Mouse (Mus musculus): Measurements from ENCODE around the gene Carmil2. TPM values are rescaled to one million over a fixed set of nuclear protein-coding genes. Genes with fewer than 3 reads are reported as not detected.

Carmil2 gene
- total RNA-seq, 2 experiments from 2014 or later, result 60.4 to 65.0 TPM

GRCm38 (mm10) chr8:105732186-105732585, 46.1 kb downstream of the Carmil2 start:
- H3K4me3 ChIP-seq, result no peak overlapping the region
- intact Hi-C loops (cut with DNase I), result no loop called here
- H3K27ac ChIP-seq, result no peak overlapping the region
- TF ChIP-seq CTCF (IDR thresholded peaks at IDR 0.05), result no peak
- no peak for DNase-seq (ENCODE audit: extremely low spot score in 1 of 2, low spot score in 2 of 2)

GRCm38 (mm10) chr8:105739216-105739615, 53.1 kb downstream of the Carmil2 start:
- intact Hi-C loops (cut with DNase I), result no loop called here
- Histone ChIP-seq H3K4me3 (no peak overlapping the region), H3K27ac (no peak overlapping the region)
- no peak for DNase-seq (ENCODE audit: extremely low spot score in 1 of 2, low spot score in 2 of 2)
- no peak for TF ChIP-seq CTCF (IDR thresholded peaks at IDR 0.05)

GRCm38 (mm10) chr8:105743301-105743700, 57.2 kb downstream of the Carmil2 start:
- DNase-seq (ENCODE audit: extremely low spot score in 1 of 2, low spot score in 2 of 2), result no peak
- no peak overlapping the region for H3K4me3 ChIP-seq
- intact Hi-C loops (cut with DNase I), result no loop called here
- H3K27ac ChIP-seq, result no peak overlapping the region
- TF ChIP-seq CTCF (IDR thresholded peaks at IDR 0.05), result no peak

Other genes starting within 250 kb of the Carmil2 start
- 10 to 100 TPM; 36.1 to 42.5 TPM for gene Tppp3, start 214.7 kb upstream of the Carmil2 start, total RNA-seq (2021)
- gene Zdhhc1, start 189.4 kb upstream of the Carmil2 start, total RNA-seq (2021), result 10 to 100 TPM; 43.0 to 48.7 TPM
- gene Hsd11b2, start 167.5 kb upstream of the Carmil2 start, total RNA-seq (2021), result not detected
- gene Atp6v0d1, start 120.2 kb upstream of the Carmil2 start, total RNA-seq (2021), result 100 to 1,000 TPM; 288 to 319 TPM
- gene Ripor1, start 81.0 kb upstream of the Carmil2 start, total RNA-seq (2021), result 10 to 100 TPM; 81.0 to 91.4 TPM
- gene Ctcf, start 49.7 kb upstream of the Carmil2 start, total RNA-seq (2021), result 10 to 100 TPM; 67.4 to 70.2 TPM
- not detected for gene Agrp, start 48.9 kb upstream of the Carmil2 start, total RNA-seq (2021)
- 10 to 100 TPM; 51.7 to 56.6 TPM for gene Acd, start 14.8 kb downstream of the Carmil2 start, total RNA-seq (2021)
- gene Pard6a, start 14.9 kb downstream of the Carmil2 start, total RNA-seq (2021), result 10 to 100 TPM; 43.0 to 47.2 TPM
- under 1 TPM in 1 of 2 experiments, not detected in 1; 0.29 TPM for gene 4933405L10Rik, start 21.4 kb downstream of the Carmil2 start, total RNA-seq (2021)
- gene Enkd1, start 21.9 kb downstream of the Carmil2 start, total RNA-seq (2021), result 10 to 100 TPM in 1 of 2 experiments, 1 to 10 TPM in 1; 9.6 to 10.6 TPM
- 10 to 100 TPM; 21.0 to 26.0 TPM for gene Gfod2, start 72.4 kb downstream of the Carmil2 start, total RNA-seq (2021)
- gene Ranbp10, start 141.1 kb downstream of the Carmil2 start, total RNA-seq (2021), result 10 to 100 TPM; 23.7 to 25.2 TPM
- under 1 TPM in 1 of 2 experiments, not detected in 1; 0.44 TPM for gene Tsnaxip1, start 141.5 kb downstream of the Carmil2 start, total RNA-seq (2021)
- gene Cenpt, start 167.0 kb downstream of the Carmil2 start, total RNA-seq (2021), result 10 to 100 TPM; 16.8 to 17.6 TPM
- 10 to 100 TPM; 38.1 to 41.0 TPM for gene Thap11, start 168.9 kb downstream of the Carmil2 start, total RNA-seq (2021)
- gene Nutf2, start 174.3 kb downstream of the Carmil2 start, total RNA-seq (2021), result 10 to 100 TPM; 29.4 to 32.8 TPM
- gene Edc4, start 194.6 kb downstream of the Carmil2 start, total RNA-seq (2021), result 10 to 100 TPM; 64.4 to 68.5 TPM
- gene Nrn1l, start 207.3 kb downstream of the Carmil2 start, total RNA-seq (2021), result 1 to 10 TPM; 3.5 to 3.7 TPM
- gene Pskh1, start 214.2 kb downstream of the Carmil2 start, total RNA-seq (2021), result 1 to 10 TPM; 6.6 to 8.7 TPM
- gene Ctrl, start 247.6 kb downstream of the Carmil2 start, total RNA-seq (2021), result 1 to 10 TPM; 1.5 to 2.6 TPM

Measured in left cerebral cortex, adult 2 months (tissue).